Mouse (Mus musculus): ENCODE measurements at regions not wholly inside any gene's neighbourhood (a gene's known extent, or its start where the extent isn't known, plus 50 kb on each side); places are given as distances from the start of the nearest gene placed in this dataset.
A peak's percentile ranks its signal among the peaks of the same experiment; 100 is the strongest.

GRCm38 (mm10) chr6:89054060-89054459, 152.0 kb downstream of the Tpra1 start:
- 75% methylated on average over 13 of the region's 13 CpGs for WGBS
- Histone ChIP-seq H3K27me3 (replicated peaks; ENCODE audit: control insufficient read depth, insufficient read depth, low read length) (no peaks in the 10 kb centered on the region), H3K9me3 (ENCODE audit: control insufficient read depth, low read length) (no peaks in the 10 kb centered on the region), H3K27ac (replicated peaks; ENCODE audit: low read depth, low read length) (no peak overlapping the region), H3K4me2 (ENCODE audit: low read depth, low read length) (no peak overlapping the region), H3K36me3 (ENCODE audit: control insufficient read depth, insufficient read depth, low read length) (no peaks in the 10 kb centered on the region), H3K4me1 (ENCODE audit: control insufficient read depth, insufficient read depth, low read length) (no peaks in the 10 kb centered on the region), H3K4me3 (ENCODE audit: low read depth, low read length) (no peak overlapping the region), H3K9ac (ENCODE audit: low read depth, low read length) (no peak overlapping the region)
- DNase-seq (ENCODE audit: low spot score) (peak; percentile 19), ATAC-seq (ENCODE audit: low read depth) (no peak)

GRCm38 (mm10) chr6:89059431-89059975, 157.5 kb downstream of the Tpra1 start:
- Histone ChIP-seq H3K4me1 (ENCODE audit: control insufficient read depth, insufficient read depth, low read length) (no peaks in the 10 kb centered on the region), H3K9me3 (ENCODE audit: control insufficient read depth, low read length) (no peaks in the 10 kb centered on the region), H3K27me3 (replicated peaks; ENCODE audit: control insufficient read depth, insufficient read depth, low read length) (no peaks in the 10 kb centered on the region), H3K4me3 (ENCODE audit: low read depth, low read length) (no peak overlapping the region), H3K27ac (replicated peaks; ENCODE audit: low read depth, low read length) (no peak overlapping the region), H3K9ac (ENCODE audit: low read depth, low read length) (no peak overlapping the region), H3K4me2 (ENCODE audit: low read depth, low read length) (no peak overlapping the region), H3K36me3 (ENCODE audit: control insufficient read depth, insufficient read depth, low read length) (no peaks in the 10 kb centered on the region)
- WGBS, result 58% methylated on average over 4 of the region's 4 CpGs
- ATAC-seq (ENCODE audit: low read depth), result 0 out of 2 replicates have a peak, but pooled peaks have one; percentile 37
- DNase-seq (ENCODE audit: low spot score), result peak; percentile 27

GRCm38 (mm10) chr6:89064977-89065580, 163.0 kb downstream of the Tpra1 start:
- H3K9me3 ChIP-seq (ENCODE audit: control insufficient read depth, low read length), result no peaks in the 10 kb centered on the region
- no peak overlapping the region for H3K4me2 ChIP-seq (ENCODE audit: low read depth, low read length)
- no peak for ATAC-seq (ENCODE audit: low read depth)
- H3K4me1 ChIP-seq (ENCODE audit: control insufficient read depth, insufficient read depth, low read length), result no peaks in the 10 kb centered on the region
- no peaks in the 10 kb centered on the region for H3K27me3 ChIP-seq (replicated peaks; ENCODE audit: control insufficient read depth, insufficient read depth, low read length)
- no peaks in the 10 kb centered on the region for H3K36me3 ChIP-seq (ENCODE audit: control insufficient read depth, insufficient read depth, low read length)
- no peak overlapping the region for H3K27ac ChIP-seq (replicated peaks; ENCODE audit: low read depth, low read length)
- WGBS, result 76% methylated on average over 7 of the region's 7 CpGs
- H3K4me3 ChIP-seq (ENCODE audit: low read depth, low read length), result no peak overlapping the region
- no peak overlapping the region for H3K9ac ChIP-seq (ENCODE audit: low read depth, low read length)
- DNase-seq (ENCODE audit: low spot score), result no peak

GRCm38 (mm10) chr6:89066588-89066987, 164.5 kb downstream of the Tpra1 start:
- Histone ChIP-seq H3K4me2 (ENCODE audit: low read depth, low read length) (no peak overlapping the region), H3K4me1 (ENCODE audit: control insufficient read depth, insufficient read depth, low read length) (no peaks in the 10 kb centered on the region), H3K27me3 (replicated peaks; ENCODE audit: control insufficient read depth, insufficient read depth, low read length) (no peaks in the 10 kb centered on the region), H3K4me3 (ENCODE audit: low read depth, low read length) (no peak overlapping the region), H3K36me3 (ENCODE audit: control insufficient read depth, insufficient read depth, low read length) (no peaks in the 10 kb centered on the region), H3K9me3 (ENCODE audit: control insufficient read depth, low read length) (no peaks in the 10 kb centered on the region), H3K9ac (ENCODE audit: low read depth, low read length) (no peak overlapping the region), H3K27ac (replicated peaks; ENCODE audit: low read depth, low read length) (no peak overlapping the region)
- WGBS, result 68% methylated on average over 4 of the region's 5 CpGs
- no peak for ATAC-seq (ENCODE audit: low read depth)
- peak; percentile 20 for DNase-seq (ENCODE audit: low spot score)

GRCm38 (mm10) chr6:89068286-89068685, 166.2 kb downstream of the Tpra1 start:
- H3K4me3 ChIP-seq (ENCODE audit: low read depth, low read length), result no peak overlapping the region
- H3K27me3 ChIP-seq (replicated peaks; ENCODE audit: control insufficient read depth, insufficient read depth, low read length), result no peaks in the 10 kb centered on the region
- H3K27ac ChIP-seq (replicated peaks; ENCODE audit: low read depth, low read length), result no peak overlapping the region
- WGBS, result 96% methylated on average over 5 of the region's 5 CpGs
- DNase-seq (ENCODE audit: low spot score) (no peak), ATAC-seq (ENCODE audit: low read depth) (no peak)
- H3K36me3 ChIP-seq (ENCODE audit: control insufficient read depth, insufficient read depth, low read length), result no peaks in the 10 kb centered on the region
- H3K9ac ChIP-seq (ENCODE audit: low read depth, low read length), result no peak overlapping the region
- no peaks in the 10 kb centered on the region for H3K9me3 ChIP-seq (ENCODE audit: control insufficient read depth, low read length)
- no peaks in the 10 kb centered on the region for H3K4me1 ChIP-seq (ENCODE audit: control insufficient read depth, insufficient read depth, low read length)
- no peak overlapping the region for H3K4me2 ChIP-seq (ENCODE audit: low read depth, low read length)

GRCm38 (mm10) chr6:89069108-89069507, 167.1 kb downstream of the Tpra1 start:
- DNase-seq (ENCODE audit: low spot score), result no peak
- Histone ChIP-seq H3K36me3 (ENCODE audit: control insufficient read depth, insufficient read depth, low read length) (no peaks in the 10 kb centered on the region), H3K27ac (replicated peaks; ENCODE audit: low read depth, low read length) (no peak overlapping the region), H3K9me3 (ENCODE audit: control insufficient read depth, low read length) (no peaks in the 10 kb centered on the region), H3K4me3 (ENCODE audit: low read depth, low read length) (no peak overlapping the region), H3K4me2 (ENCODE audit: low read depth, low read length) (no peak overlapping the region), H3K9ac (ENCODE audit: low read depth, low read length) (no peak overlapping the region), H3K4me1 (ENCODE audit: control insufficient read depth, insufficient read depth, low read length) (no peaks in the 10 kb centered on the region), H3K27me3 (replicated peaks; ENCODE audit: control insufficient read depth, insufficient read depth, low read length) (no peaks in the 10 kb centered on the region)
- no peak for ATAC-seq (ENCODE audit: low read depth)
- WGBS, result 69% methylated on average over 5 of the region's 5 CpGs

GRCm38 (mm10) chr6:89070011-89070410, 168.0 kb downstream of the Tpra1 start:
- H3K9ac ChIP-seq (ENCODE audit: low read depth, low read length), result no peak overlapping the region
- ATAC-seq (ENCODE audit: low read depth) (no peak), DNase-seq (ENCODE audit: low spot score) (peak; percentile 68)
- no peaks in the 10 kb centered on the region for H3K4me1 ChIP-seq (ENCODE audit: control insufficient read depth, insufficient read depth, low read length)
- no peaks in the 10 kb centered on the region for H3K9me3 ChIP-seq (ENCODE audit: control insufficient read depth, low read length)
- H3K36me3 ChIP-seq (ENCODE audit: control insufficient read depth, insufficient read depth, low read length), result no peaks in the 10 kb centered on the region
- H3K4me2 ChIP-seq (ENCODE audit: low read depth, low read length), result no peak overlapping the region
- 16% methylated on average over 3 of the region's 3 CpGs for WGBS
- no peak overlapping the region for H3K4me3 ChIP-seq (ENCODE audit: low read depth, low read length)
- no peak overlapping the region for H3K27ac ChIP-seq (replicated peaks; ENCODE audit: low read depth, low read length)
- H3K27me3 ChIP-seq (replicated peaks; ENCODE audit: control insufficient read depth, insufficient read depth, low read length), result no peaks in the 10 kb centered on the region

- no peak overlapping the region for H3K4me2 ChIP-seq (ENCODE audit: low read depth, low read length)
- DNase-seq (ENCODE audit: low spot score), result peak; percentile 10
- WGBS, result 44% methylated on average over 2 of the region's 2 CpGs
- no peak overlapping the region for H3K4me3 ChIP-seq (ENCODE audit: low read depth, low read length)
- no peaks in the 10 kb centered on the region for H3K36me3 ChIP-seq (ENCODE audit: control insufficient read depth, insufficient read depth, low read length)
- H3K9ac ChIP-seq (ENCODE audit: low read depth, low read length), result no peak overlapping the region
- no peaks in the 10 kb centered on the region for H3K9me3 ChIP-seq (ENCODE audit: control insufficient read depth, low read length)
- no peaks in the 10 kb centered on the region for H3K27me3 ChIP-seq (replicated peaks; ENCODE audit: control insufficient read depth, insufficient read depth, low read length)
- no peak overlapping the region for H3K27ac ChIP-seq (replicated peaks; ENCODE audit: low read depth, low read length)
- ATAC-seq (ENCODE audit: low read depth), result no peak; the same call in 1 of the 2 replicates
- H3K4me1 ChIP-seq (ENCODE audit: control insufficient read depth, insufficient read depth, low read length), result no peaks in the 10 kb centered on the region
These were observed 169.7 kb downstream of the Tpra1 start for GRCm38 (mm10) chr6:89071766-89072165.

GRCm38 (mm10) chr6:89072569-89072968, 170.5 kb downstream of the Tpra1 start:
- DNase-seq (ENCODE audit: low spot score) (no peak), ATAC-seq (ENCODE audit: low read depth) (peak; percentile 33; the same call in 1 of the 2 replicates)
- no peaks in the 10 kb centered on the region for H3K4me1 ChIP-seq (ENCODE audit: control insufficient read depth, insufficient read depth, low read length)
- H3K36me3 ChIP-seq (ENCODE audit: control insufficient read depth, insufficient read depth, low read length), result no peaks in the 10 kb centered on the region
- no peak overlapping the region for H3K4me3 ChIP-seq (ENCODE audit: low read depth, low read length)
- no peak overlapping the region for H3K27ac ChIP-seq (replicated peaks; ENCODE audit: low read depth, low read length)
- no peak overlapping the region for H3K9ac ChIP-seq (ENCODE audit: low read depth, low read length)
- 52% methylated on average over 2 of the region's 2 CpGs for WGBS
- no peaks in the 10 kb centered on the region for H3K27me3 ChIP-seq (replicated peaks; ENCODE audit: control insufficient read depth, insufficient read depth, low read length)
- no peaks in the 10 kb centered on the region for H3K9me3 ChIP-seq (ENCODE audit: control insufficient read depth, low read length)
- no peak overlapping the region for H3K4me2 ChIP-seq (ENCODE audit: low read depth, low read length)

Measured in embryonic facial prominence, embryonic 14.5 days (tissue).